Mouse (Mus musculus) adrenal gland (tissue): Measurements from ENCODE around the gene Kifc3.

Experiments
- intact Hi-C: fragments of 180-260 bp; cut with DNase I; formaldehyde crosslinking; loops from one replicate; pipeline ENCODE4 v1.15.1; 2025

Gene Kifc3

GRCm38 (mm10) chr8:95137641-95138098, 64.9 kb downstream of the Kifc3 start:
- intact Hi-C loops, result loop anchor here (10.0 kb wide), 1 partner anchor 67 kb away; the partner anchor contains the start of gene Kifc3

GRCm38 (mm10) chr8:95137201-95137600, 65.4 kb downstream of the Kifc3 start:
- intact Hi-C loops, result loop anchor here (10.0 kb wide), 1 partner anchor 68 kb away; the partner anchor contains the start of gene Kifc3

DNA sequence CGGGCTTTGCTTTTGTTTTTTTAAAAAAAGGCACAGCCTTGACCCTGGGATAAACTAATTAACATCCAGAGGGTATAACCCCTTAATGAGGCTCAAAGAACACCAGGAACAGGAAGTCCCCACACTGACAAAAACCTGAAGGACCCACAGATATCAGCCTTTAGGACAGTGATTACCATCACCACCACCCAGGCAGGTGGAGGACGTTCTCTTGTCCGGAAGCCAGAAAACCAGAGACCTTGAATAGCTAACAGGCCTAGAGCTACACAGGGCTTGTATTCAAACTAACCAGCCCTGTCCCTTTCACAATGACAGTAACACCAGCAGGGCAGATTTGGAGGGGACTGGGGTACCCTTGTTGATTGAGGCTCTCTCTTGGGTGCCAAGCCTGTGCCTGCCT, 66.4 kb downstream of the Kifc3 start:
- intact Hi-C loops, result loop anchor here (10.0 kb wide), 1 partner anchor 69 kb away; the partner anchor contains the start of gene Kifc3

GRCm38 (mm10) chr8:95135242-95135641, 67.4 kb downstream of the Kifc3 start:
- intact Hi-C loops, result loop anchor here (10.0 kb wide), 1 partner anchor 70 kb away; the partner anchor contains the start of gene Kifc3

- intact Hi-C loops, result loop anchor here (10.0 kb wide), 1 partner anchor 71 kb away; the partner anchor contains the start of gene Kifc3
Observed at GRCm38 (mm10) chr8:95134186-95134585, 68.4 kb downstream of the Kifc3 start.

GRCm38 (mm10) chr8:95131983-95132382, 70.6 kb downstream of the Kifc3 start:
- intact Hi-C loops, result loop anchor here (10.0 kb wide), 1 partner anchor 73 kb away; the partner anchor contains the start of gene Kifc3

- intact Hi-C loops, result loop anchor here (10.0 kb wide), 1 partner anchor 74 kb away; the partner anchor contains the start of gene Kifc3
Observed at GRCm38 (mm10) chr8:95130966-95131537, 71.6 kb downstream of the Kifc3 start.

GRCm38 (mm10) chr8:95128750-95129260, 73.8 kb downstream of the Kifc3 start:
- intact Hi-C loops, result no loop called here

DNA sequence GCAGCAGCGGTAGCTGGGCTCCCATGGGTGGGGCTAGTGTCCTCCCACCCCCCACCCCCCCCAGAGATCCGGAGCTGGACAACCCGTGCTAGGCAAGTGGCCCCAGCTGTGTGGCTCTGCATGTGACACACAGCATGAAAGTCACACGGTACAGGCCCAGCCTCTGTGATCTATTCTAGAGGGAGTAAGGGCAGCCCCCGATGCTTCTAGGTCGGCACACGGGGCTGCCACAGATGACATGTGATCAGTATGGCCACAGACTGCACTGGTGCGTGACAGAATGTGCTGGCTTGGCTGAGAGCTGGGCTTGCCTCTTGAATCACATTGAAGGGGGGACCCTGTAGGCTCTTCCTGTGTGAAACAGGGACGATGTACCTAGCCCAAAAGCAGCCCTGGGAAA, 75.0 kb downstream of the Kifc3 start:
- intact Hi-C loops, result no loop called here

GRCm38 (mm10) chr8:95126497-95126896, 76.1 kb downstream of the Kifc3 start:
- intact Hi-C loops, result no loop called here

DNA sequence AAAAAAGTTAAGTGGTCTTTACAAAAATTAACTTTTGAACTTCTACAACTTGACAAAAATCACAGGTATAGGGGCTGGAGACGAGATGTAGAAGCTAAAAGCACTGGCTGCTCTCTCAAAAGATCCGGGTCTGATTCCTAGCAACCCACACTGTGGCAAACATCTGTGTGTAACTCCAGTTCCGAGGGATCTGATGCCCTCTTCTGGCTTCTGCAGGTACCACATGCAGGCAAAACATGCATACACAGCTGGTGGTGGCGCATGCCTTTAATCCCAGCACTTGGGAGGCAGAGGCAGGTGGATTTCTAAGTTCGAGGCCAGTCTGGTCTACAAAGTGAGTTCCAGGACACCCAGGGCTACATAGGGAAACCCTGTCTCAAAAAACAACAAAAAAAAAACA, 79.2 kb downstream of the Kifc3 start:
- intact Hi-C loops, result no loop called here

DNA sequence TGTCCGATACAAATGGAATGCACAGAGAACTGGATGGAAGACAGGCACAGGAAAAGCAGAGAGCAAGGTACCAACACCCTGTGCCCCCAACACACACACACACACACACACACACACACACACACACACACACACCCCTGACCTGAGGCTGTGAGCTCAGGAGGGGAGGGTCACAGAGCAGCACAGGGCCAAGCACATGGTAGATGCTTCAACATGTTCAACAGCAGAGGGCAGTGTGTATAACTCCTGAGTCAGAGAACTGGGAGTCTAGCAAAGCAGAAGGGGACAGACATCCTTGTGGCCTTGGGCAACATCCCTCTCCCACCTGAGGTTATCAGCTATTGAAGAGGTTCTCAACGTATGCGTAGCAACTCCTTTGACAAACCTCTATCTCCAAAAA, 88.9 kb downstream of the Kifc3 start:
- intact Hi-C loops, result no loop called here

GRCm38 (mm10) chr8:95113108-95113507, 89.5 kb downstream of the Kifc3 start:
- intact Hi-C loops, result no loop called here

GRCm38 (mm10) chr8:95112594-95112993, 90.0 kb downstream of the Kifc3 start:
- intact Hi-C loops, result no loop called here

DNA sequence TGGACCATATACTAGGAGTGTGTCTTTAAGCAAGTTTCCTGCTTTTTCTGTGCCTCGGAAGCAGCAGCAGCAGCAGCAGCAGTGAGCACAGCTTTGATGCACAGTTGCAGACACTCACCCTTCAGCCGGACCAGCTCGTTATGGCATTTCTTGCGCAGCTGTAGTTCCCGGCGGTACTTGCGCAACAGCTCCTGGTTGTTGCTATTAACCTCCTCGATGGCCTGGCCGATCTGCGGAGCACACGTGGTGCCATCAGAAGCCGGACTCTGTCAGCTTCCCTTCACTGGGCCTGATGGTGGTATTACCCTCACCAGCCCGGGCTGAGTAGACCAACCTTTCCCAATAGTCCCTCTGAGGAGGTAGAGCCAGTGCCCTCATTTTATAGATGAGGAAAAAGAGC, 95.3 kb downstream of the Kifc3 start:
- intact Hi-C loops, result no loop called here

DNA sequence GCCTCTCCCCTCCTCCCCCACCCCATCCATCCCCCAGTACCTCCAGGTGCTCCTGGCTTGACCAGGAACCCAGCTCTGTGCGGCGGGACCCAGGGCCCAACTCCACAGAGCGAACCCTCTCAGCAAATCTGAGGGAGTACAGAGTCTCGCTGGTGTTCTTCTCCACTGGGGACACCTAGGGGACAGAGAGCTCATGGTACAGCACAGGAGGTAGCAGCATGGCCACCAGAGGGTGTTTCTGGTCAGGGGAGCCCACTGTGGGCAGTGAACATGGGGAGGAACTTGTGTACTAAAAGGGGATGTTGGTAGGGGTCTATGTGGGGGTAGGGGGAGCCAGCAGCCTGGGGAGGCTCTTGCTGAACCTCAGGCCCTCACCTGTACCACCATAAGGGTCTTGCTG, 100.6 kb downstream of the Kifc3 start:
- intact Hi-C loops, result no loop called here

DNA sequence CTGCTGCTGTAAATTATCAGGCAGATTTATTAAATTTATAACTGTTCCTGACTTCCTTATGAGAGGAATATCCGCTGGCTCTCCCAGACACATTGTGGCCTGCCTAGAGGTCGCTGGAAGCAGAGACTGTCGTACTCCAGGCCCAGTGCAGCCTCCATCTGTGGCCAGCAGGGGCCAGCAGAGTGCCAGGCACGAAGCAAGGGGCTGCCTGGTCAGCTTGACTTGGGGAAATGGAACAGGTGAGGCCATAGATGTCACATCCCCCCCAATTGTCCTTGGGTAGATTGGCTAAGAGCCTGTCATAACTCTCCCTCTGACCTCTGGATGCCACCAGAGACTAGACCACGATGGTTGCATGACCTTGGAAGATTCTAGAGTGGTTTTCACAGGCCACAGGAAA, 103.6 kb downstream of the Kifc3 start:
- intact Hi-C loops, result no loop called here

- intact Hi-C loops, result no loop called here
Observed at GRCm38 (mm10) chr8:95093574-95093973, 109.0 kb downstream of the Kifc3 start.

- intact Hi-C loops, result loop anchor here (5.0 kb wide), 1 partner anchor 122 kb away; no protein-coding TSS in a partner anchor
Observed at GRCm38 (mm10) chr8:95085432-95086141, 117.0 kb downstream of the Kifc3 start.

DNA sequence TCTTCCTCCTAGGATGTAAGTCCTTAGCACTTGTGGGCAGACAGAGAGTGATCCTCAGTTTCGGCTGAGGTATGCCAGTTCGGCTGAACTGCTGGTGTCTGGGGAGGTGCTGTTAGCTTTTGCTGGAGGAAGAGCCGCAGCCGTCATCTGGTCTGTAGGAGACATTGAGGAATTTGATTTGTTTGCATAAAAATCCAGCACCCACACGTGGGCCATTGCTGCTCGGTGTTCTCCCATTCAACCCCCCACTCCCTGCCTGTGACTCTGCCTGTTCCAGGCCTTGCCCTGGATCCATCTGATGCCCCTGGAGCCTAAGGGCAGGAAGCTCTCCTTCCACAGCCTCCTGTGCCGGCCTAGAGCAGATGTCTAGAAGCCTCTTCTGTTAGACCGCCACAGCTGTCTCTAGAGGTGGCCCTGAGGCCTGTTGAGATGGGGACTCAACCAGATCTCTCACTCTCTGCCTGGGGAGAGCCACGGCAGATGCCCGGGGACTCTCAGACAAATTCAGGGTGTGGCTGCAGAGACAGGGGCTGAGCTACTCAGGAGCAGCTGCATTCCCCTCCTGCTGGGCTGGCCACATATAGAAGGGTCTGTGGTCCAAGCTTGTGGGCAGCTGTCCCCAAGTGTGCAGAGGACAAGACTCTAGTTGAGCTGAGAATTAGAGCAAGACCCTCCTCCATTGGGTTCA, 117.7 kb downstream of the Kifc3 start:
- intact Hi-C loops, result loop anchor here (5.0 kb wide), 1 partner anchor 122 kb away; no protein-coding TSS in a partner anchor

DNA sequence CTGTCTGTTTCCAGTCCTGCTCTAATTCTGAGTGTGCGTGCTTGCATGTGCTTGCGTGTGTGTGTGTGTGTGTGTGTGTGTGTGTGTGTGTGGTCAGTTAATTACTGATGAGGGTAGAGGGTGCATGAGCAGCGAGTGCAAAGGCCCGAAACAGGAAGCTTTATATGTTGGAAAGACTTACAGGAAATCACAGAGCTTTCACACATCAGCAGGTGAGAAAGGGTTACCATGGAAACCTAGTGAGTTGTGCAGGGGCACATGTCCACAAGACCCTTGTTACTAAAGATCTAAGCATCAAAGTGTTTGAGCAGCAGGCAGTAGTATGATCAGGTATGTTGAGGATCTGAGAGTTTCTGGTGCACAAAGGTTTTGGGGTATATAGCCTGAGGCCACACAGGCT, 118.4 kb downstream of the Kifc3 start:
- intact Hi-C loops, result no loop called here

- intact Hi-C loops, result no loop called here
Observed at GRCm38 (mm10) chr8:95081650-95082049, 121.0 kb downstream of the Kifc3 start.
